Mouse (Mus musculus): ENCODE measurements around the gene Med12l. TPM values are rescaled to one million over a fixed set of nuclear protein-coding genes. Genes with fewer than 3 reads are reported as not detected.

The Med12l gene
- polyA plus RNA-seq, 1 experiment from 2014 or later, result 4.5 TPM

- H3K36me3 ChIP-seq (ENCODE audit: control insufficient read depth, insufficient read depth, low read length), result 0 out of 2 replicates have a peak, but pooled peaks cover 7% of the 10 kb centered on the region
- no peak overlapping the region for H3K4me2 ChIP-seq (ENCODE audit: low read length)
- H3K27me3 ChIP-seq (ENCODE audit: control insufficient read depth, insufficient read depth, low read depth, low read length), result no peaks in the 10 kb centered on the region
- no peak overlapping the region for H3K27ac ChIP-seq (ENCODE audit: low read length)
- no peak for ATAC-seq
- H3K4me3 ChIP-seq (ENCODE audit: low read depth, low read length), result no peak overlapping the region
- no peak overlapping the region for H3K9ac ChIP-seq (ENCODE audit: low read depth, low read length)
- WGBS, result 94% methylated on average over 3 of the region's 3 CpGs
- H3K9me3 ChIP-seq (replicated peaks; ENCODE audit: control insufficient read depth, low read length, poor library complexity, severe bottlenecking), result no peaks in the 10 kb centered on the region
- peaks cover 6% of the 10 kb centered on the region for H3K4me1 ChIP-seq (ENCODE audit: control insufficient read depth, insufficient read depth, low read length)
These were observed 258.4 kb downstream of the Med12l start for GRCm38 (mm10) chr3:59263988-59264387.

GRCm38 (mm10) chr3:59270811-59271210, 265.2 kb downstream of the Med12l start:
- Histone ChIP-seq H3K27me3 (ENCODE audit: control insufficient read depth, insufficient read depth, low read depth, low read length) (no peaks in the 10 kb centered on the region), H3K9me3 (replicated peaks; ENCODE audit: control insufficient read depth, low read length, poor library complexity, severe bottlenecking) (no peaks in the 10 kb centered on the region), H3K27ac (ENCODE audit: low read length) (no peak overlapping the region), H3K9ac (ENCODE audit: low read depth, low read length) (no peak overlapping the region), H3K36me3 (ENCODE audit: control insufficient read depth, insufficient read depth, low read length) (0 out of 2 replicates have a peak, but pooled peaks cover 2% of the 10 kb centered on the region), H3K4me3 (ENCODE audit: low read depth, low read length) (no peak overlapping the region), H3K4me2 (ENCODE audit: low read length) (no peak overlapping the region), H3K4me1 (ENCODE audit: control insufficient read depth, insufficient read depth, low read length) (no peaks in the 10 kb centered on the region)
- ATAC-seq, result no peak
- 92% methylated on average over 6 of the region's 6 CpGs for WGBS

- ATAC-seq, result no peak; the same call in none of the 2 replicates
- Histone ChIP-seq H3K27me3 (ENCODE audit: control insufficient read depth, insufficient read depth, low read depth, low read length) (no peaks in the 10 kb centered on the region), H3K9me3 (replicated peaks; ENCODE audit: control insufficient read depth, low read length, poor library complexity, severe bottlenecking) (no peaks in the 10 kb centered on the region), H3K36me3 (ENCODE audit: control insufficient read depth, insufficient read depth, low read length) (no peaks in the 10 kb centered on the region; the same call in 1 of the 2 replicates), H3K27ac (ENCODE audit: low read length) (no peak overlapping the region), H3K4me1 (ENCODE audit: control insufficient read depth, insufficient read depth, low read length) (no peaks in the 10 kb centered on the region), H3K4me2 (ENCODE audit: low read length) (no peak overlapping the region), H3K4me3 (ENCODE audit: low read depth, low read length) (no peak overlapping the region), H3K9ac (ENCODE audit: low read depth, low read length) (no peak overlapping the region)
- WGBS, result 9% methylated on average over 3 of the region's 3 CpGs
These were observed 272.1 kb downstream of the Med12l start for GRCm38 (mm10) chr3:59277502-59278253.

- H3K9me3 ChIP-seq (replicated peaks; ENCODE audit: control insufficient read depth, low read length, poor library complexity, severe bottlenecking), result no peaks in the 10 kb centered on the region
- no peak overlapping the region for H3K4me3 ChIP-seq (ENCODE audit: low read depth, low read length)
- H3K9ac ChIP-seq (ENCODE audit: low read depth, low read length), result no peak overlapping the region
- no peak for ATAC-seq
- H3K27ac ChIP-seq (ENCODE audit: low read length), result no peak overlapping the region
- H3K4me1 ChIP-seq (ENCODE audit: control insufficient read depth, insufficient read depth, low read length), result no peaks in the 10 kb centered on the region
- H3K4me2 ChIP-seq (ENCODE audit: low read length), result no peak overlapping the region
- no peaks in the 10 kb centered on the region for H3K27me3 ChIP-seq (ENCODE audit: control insufficient read depth, insufficient read depth, low read depth, low read length)
- no peaks in the 10 kb centered on the region; the same call in 1 of the 2 replicates for H3K36me3 ChIP-seq (ENCODE audit: control insufficient read depth, insufficient read depth, low read length)
- WGBS, result 78% methylated on average over 3 of the region's 3 CpGs
These were observed 272.6 kb downstream of the Med12l start for GRCm38 (mm10) chr3:59278254-59278533.

GRCm38 (mm10) chr3:59278620-59279019, 273.0 kb downstream of the Med12l start:
- no peak for ATAC-seq
- Histone ChIP-seq H3K4me3 (ENCODE audit: low read depth, low read length) (no peak overlapping the region), H3K27ac (ENCODE audit: low read length) (no peak overlapping the region), H3K4me1 (ENCODE audit: control insufficient read depth, insufficient read depth, low read length) (no peaks in the 10 kb centered on the region), H3K9ac (ENCODE audit: low read depth, low read length) (no peak overlapping the region), H3K36me3 (ENCODE audit: control insufficient read depth, insufficient read depth, low read length) (no peaks in the 10 kb centered on the region; the same call in 1 of the 2 replicates), H3K27me3 (ENCODE audit: control insufficient read depth, insufficient read depth, low read depth, low read length) (no peaks in the 10 kb centered on the region), H3K9me3 (replicated peaks; ENCODE audit: control insufficient read depth, low read length, poor library complexity, severe bottlenecking) (no peaks in the 10 kb centered on the region), H3K4me2 (ENCODE audit: low read length) (no peak overlapping the region)

- no peak for ATAC-seq
- WGBS, result 82% methylated on average over 2 of the region's 2 CpGs
These were observed 284.9 kb downstream of the Med12l start for GRCm38 (mm10) chr3:59290551-59290950.

GRCm38 (mm10) chr3:59293437-59294199, 288.0 kb downstream of the Med12l start:
- 73% methylated on average over 5 of the region's 5 CpGs for WGBS
- Histone ChIP-seq H3K27me3 (ENCODE audit: control insufficient read depth, insufficient read depth, low read depth, low read length) (no peaks in the 10 kb centered on the region), H3K4me2 (ENCODE audit: low read length) (no peak overlapping the region), H3K9me3 (replicated peaks; ENCODE audit: control insufficient read depth, low read length, poor library complexity, severe bottlenecking) (no peaks in the 10 kb centered on the region), H3K36me3 (ENCODE audit: control insufficient read depth, insufficient read depth, low read length) (no peaks in the 10 kb centered on the region), H3K4me1 (ENCODE audit: control insufficient read depth, insufficient read depth, low read length) (no peaks in the 10 kb centered on the region), H3K9ac (ENCODE audit: low read depth, low read length) (no peak overlapping the region), H3K27ac (ENCODE audit: low read length) (no peak overlapping the region), H3K4me3 (ENCODE audit: low read depth, low read length) (no peak overlapping the region)
- 0 out of 2 replicates have a peak, but pooled peaks have one; percentile 25 for ATAC-seq

More at GRCm38 (mm10) chr3:59290551-59290950, 284.9 kb downstream of the Med12l start:
- Histone ChIP-seq H3K4me1 (ENCODE audit: control insufficient read depth, insufficient read depth, low read length) (no peaks in the 10 kb centered on the region), H3K4me2 (ENCODE audit: low read length) (no peak overlapping the region), H3K9me3 (replicated peaks; ENCODE audit: control insufficient read depth, low read length, poor library complexity, severe bottlenecking) (no peaks in the 10 kb centered on the region), H3K27me3 (ENCODE audit: control insufficient read depth, insufficient read depth, low read depth, low read length) (no peaks in the 10 kb centered on the region), H3K36me3 (ENCODE audit: control insufficient read depth, insufficient read depth, low read length) (no peaks in the 10 kb centered on the region), H3K27ac (ENCODE audit: low read length) (no peak overlapping the region), H3K4me3 (ENCODE audit: low read depth, low read length) (no peak overlapping the region), H3K9ac (ENCODE audit: low read depth, low read length) (no peak overlapping the region)

- WGBS, result 94% methylated on average over 16 of the region's 16 CpGs
- H3K27ac ChIP-seq (ENCODE audit: low read length), result no peak overlapping the region
- H3K27me3 ChIP-seq (ENCODE audit: control insufficient read depth, insufficient read depth, low read depth, low read length), result no peaks in the 10 kb centered on the region
- no peak for ATAC-seq
- H3K4me2 ChIP-seq (ENCODE audit: low read length), result no peak overlapping the region
- no peaks in the 10 kb centered on the region for H3K36me3 ChIP-seq (ENCODE audit: control insufficient read depth, insufficient read depth, low read length)
- H3K9me3 ChIP-seq (replicated peaks; ENCODE audit: control insufficient read depth, low read length, poor library complexity, severe bottlenecking), result no peaks in the 10 kb centered on the region
- H3K9ac ChIP-seq (ENCODE audit: low read depth, low read length), result no peak overlapping the region
- no peak overlapping the region for H3K4me3 ChIP-seq (ENCODE audit: low read depth, low read length)
- H3K4me1 ChIP-seq (ENCODE audit: control insufficient read depth, insufficient read depth, low read length), result no peaks in the 10 kb centered on the region
These were observed 290.3 kb downstream of the Med12l start for GRCm38 (mm10) chr3:59295699-59296562.

All from midbrain, embryonic 16.5 days (tissue).